Comparison of ENCODE assay signal across 8 mouse cellular contexts in genomic region chr9:8042338-8043043, GRCm38 (mm10). TPM values are rescaled to one million over a fixed set of nuclear protein-coding genes. Genes with fewer than 3 reads are reported as not detected.
DNase-seq lines count a peak whose midpoint lies in the region; ATAC-seq lines count a peak whose summit lies in the region.

TSS of gene Cfap300 (minus strand) at chr9:8042823.

- under 1% methylated on average over 39 of the region's 39 CpGs for WGBS in embryonic facial prominence, embryonic 10.5 days
- under 1% methylated on average over 36 of the region's 39 CpGs for WGBS in intestine, embryonic 15.5 days

- H3K27me3 ChIP-seq in embryonic facial prominence, embryonic 10.5 days (replicated peaks; ENCODE audit: low read depth, poor library complexity, severe bottlenecking): no peaks in the 10 kb centered on the region
- H3K27me3 ChIP-seq in intestine, embryonic 15.5 days (replicated peaks): no peaks in the 10 kb centered on the region

- peak within 1 kb of the TSS; percentile 83 for H3K4me3 ChIP-seq in embryonic facial prominence, embryonic 10.5 days
- H3K4me3 ChIP-seq in intestine, embryonic 15.5 days (replicated peaks): peak within 1 kb of the TSS; percentile 75

- H3K36me3 ChIP-seq in embryonic facial prominence, embryonic 10.5 days (replicated peaks): no peaks in the 10 kb centered on the region; the same call in 1 of the 2 replicates
- H3K36me3 ChIP-seq in intestine, embryonic 15.5 days: no peaks in the 10 kb centered on the region

- H3K4me1 ChIP-seq in embryonic facial prominence, embryonic 10.5 days: peaks cover 12% of the 10 kb centered on the region
- H3K4me1 ChIP-seq in intestine, embryonic 15.5 days (replicated peaks): no peaks in the 10 kb centered on the region

- H3K9ac ChIP-seq in intestine, embryonic 15.5 days: peak within 1 kb of the TSS; percentile 65

- ATAC-seq in intestine, embryonic 15.5 days: peak; percentile 99

- no peaks in the 10 kb centered on the region for H3K9me3 ChIP-seq in embryonic facial prominence, embryonic 10.5 days
- no peaks in the 10 kb centered on the region for H3K9me3 ChIP-seq in intestine, embryonic 15.5 days

- H3K4me2 ChIP-seq in intestine, embryonic 15.5 days (replicated peaks): peak within 1 kb of the TSS; percentile 79

- intact Hi-C loops in left cerebral cortex, postnatal 14 days (cut with DNase I): no loop called here

- H3K27ac ChIP-seq in embryonic facial prominence, embryonic 10.5 days (replicated peaks): peak within 1 kb of the TSS; percentile 87
- peak within 1 kb of the TSS; percentile 69 for H3K27ac ChIP-seq in intestine, embryonic 15.5 days

- peak; percentile 98 for DNase-seq in adrenal gland, postnatal 10 days
- peak; percentile 98 for DNase-seq in embryonic facial prominence, embryonic 10.5 days (ENCODE audit: low spot score)
- DNase-seq in gastrocnemius, postnatal 4 days (ENCODE audit: low spot score in 2 of 2): peak; percentile 89 to 96
- peak; percentile 96 to 97 for DNase-seq in left cerebral cortex, postnatal 14 days (ENCODE audit: low spot score in 2 of 2)
- peak; percentile 97 for DNase-seq in mesoderm, embryonic 11.5 days (ENCODE audit: low read depth, low spot score)
- peak; percentile 92 to 93 for DNase-seq in right cerebral cortex, postnatal 36 days (ENCODE audit: low spot score in 2 of 2)
- peak; percentile 92 to 95 for DNase-seq in urinary bladder, postnatal 4 days (ENCODE audit: low spot score in 2 of 2)

RNA-seq across cellular contexts. Expression of gene Cfap300, which starts in this region (rescaled TPM):
- total RNA-seq in adrenal gland, postnatal 10 days (2021): 1 to 10 TPM; 4.8 to 7.1 TPM
- 18.2 and 19.9 TPM in 2 replicates for polyA plus RNA-seq in embryonic facial prominence, embryonic 10.5 days (2016; fragmentation: Nextera tagmentation; extraction: Ambion mirVana)
- 1 to 10 TPM; 3.1 to 4.5 TPM for total RNA-seq in gastrocnemius, postnatal 4 days (2021)
- polyA plus RNA-seq in intestine, embryonic 15.5 days (2015; fragmentation: Nextera tagmentation; extraction: Ambion mirVana): 7.6 and 8.6 TPM in 2 replicates
- total RNA-seq in left cerebral cortex, postnatal 14 days (2021): 1 to 10 TPM; 6.8 to 7.4 TPM

Comparison
In these comparisons a context has a peak if more than half of its experiments do, and no peak if none do; other contexts are left out.
1. Peak in every context shown above with its lines: DNase-seq, ATAC-seq, H3K4me3 ChIP-seq and H3K27ac ChIP-seq.